Mouse (Mus musculus): ENCODE results near the gene Sulf2. TPM values are rescaled to one million over a fixed set of nuclear protein-coding genes. Genes with fewer than 3 reads are reported as not detected.

Gene Sulf2
- polyA plus RNA-seq, 1 experiment = 119 TPM

DNA sequence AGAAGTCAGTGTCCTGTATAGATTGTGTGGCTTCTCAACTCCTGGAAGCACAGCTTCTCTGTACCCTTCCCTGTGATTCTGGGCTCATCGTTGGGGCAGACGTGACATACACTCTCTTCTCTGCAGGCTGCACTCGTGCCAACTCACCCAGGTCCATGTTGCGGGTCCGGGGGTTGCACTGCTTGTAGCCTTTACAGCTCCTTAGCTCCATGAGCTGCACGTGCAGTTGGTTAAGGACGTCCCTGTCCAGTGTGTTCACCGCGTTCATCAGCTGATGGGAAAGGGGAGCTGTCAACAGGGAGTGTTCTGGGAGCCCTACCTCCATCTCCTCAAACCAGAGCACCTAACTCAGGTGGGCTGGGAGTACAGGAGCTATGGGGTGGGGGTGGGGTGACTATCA, 78.1 kb downstream of the Sulf2 start:
- no peaks in the 10 kb centered on the region for H3K27me3 ChIP-seq (ENCODE audit: control insufficient read depth, insufficient read depth, low read length, poor library complexity, severe bottlenecking)
- H3K4me1 ChIP-seq (ENCODE audit: control insufficient read depth, insufficient read depth, low read length) = peaks cover 1% of the 10 kb centered on the region
- peaks cover 7% of the 10 kb centered on the region for H3K36me3 ChIP-seq (ENCODE audit: control insufficient read depth, insufficient read depth, low read length, poor library complexity, severe bottlenecking)
- TF ChIP-seq EP300 (IDR thresholded peaks at IDR 0.05; ENCODE audit: insufficient read depth, low read depth, low read length) = no peak
- no peak for TF ChIP-seq POLR2A (IDR thresholded peaks at IDR 0.05; ENCODE audit: insufficient read depth, low read length)
- TF ChIP-seq CTCF (IDR thresholded peaks at IDR 0.05; ENCODE audit: low read depth, low read length) = no peak
- no peak overlapping the region for H3K4me3 ChIP-seq (ENCODE audit: low read depth, low read length)
- H3K9me3 ChIP-seq (replicated peaks; ENCODE audit: control insufficient read depth, insufficient read depth, low read length, poor library complexity, severe bottlenecking) = no peaks in the 10 kb centered on the region
- no peak overlapping the region for H3K27ac ChIP-seq (ENCODE audit: insufficient read depth, low read length)
- no peak overlapping the region for H3K9ac ChIP-seq (ENCODE audit: low read depth, poor library complexity, severe bottlenecking)

DNA sequence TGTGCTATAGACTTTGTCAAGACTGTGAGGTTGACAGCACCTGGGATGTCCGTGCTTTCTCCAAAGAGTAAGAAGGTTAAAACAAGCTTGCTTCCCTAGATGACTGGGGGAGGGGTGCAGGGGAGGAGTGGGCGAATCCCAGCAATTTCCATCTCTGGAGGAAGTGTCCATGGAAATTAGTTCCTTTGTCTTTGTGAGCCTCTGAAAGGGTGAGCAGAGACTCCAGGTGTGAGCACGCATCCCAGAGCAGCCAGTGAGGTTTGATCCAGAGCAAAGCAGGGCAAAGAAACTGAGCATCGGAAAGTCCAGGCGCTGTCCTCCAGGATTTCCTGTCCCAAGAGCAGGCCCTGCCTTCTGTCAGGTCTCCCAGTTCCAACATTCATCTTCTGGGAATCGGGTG, 81.1 kb downstream of the Sulf2 start:
- Histone ChIP-seq H3K36me3 (ENCODE audit: control insufficient read depth, insufficient read depth, low read length, poor library complexity, severe bottlenecking) (peaks cover 24% of the 10 kb centered on the region), H3K27ac (ENCODE audit: insufficient read depth, low read length) (peak overlapping the region; percentile 34; the same call in 1 of the 2 replicates), H3K27me3 (ENCODE audit: control insufficient read depth, insufficient read depth, low read length, poor library complexity, severe bottlenecking) (no peaks in the 10 kb centered on the region), H3K4me1 (ENCODE audit: control insufficient read depth, insufficient read depth, low read length) (peaks cover 4% of the 10 kb centered on the region), H3K9me3 (replicated peaks; ENCODE audit: control insufficient read depth, insufficient read depth, low read length, poor library complexity, severe bottlenecking) (no peaks in the 10 kb centered on the region), H3K9ac (ENCODE audit: low read depth, poor library complexity, severe bottlenecking) (no peak overlapping the region), H3K4me3 (ENCODE audit: low read depth, low read length) (no peak overlapping the region)
- no peak for TF ChIP-seq CTCF (IDR thresholded peaks at IDR 0.05; ENCODE audit: low read depth, low read length)
- peak; percentile 67; the same call in 1 of the 2 replicates for TF ChIP-seq EP300 (IDR thresholded peaks at IDR 0.05; ENCODE audit: insufficient read depth, low read depth, low read length)

DNA sequence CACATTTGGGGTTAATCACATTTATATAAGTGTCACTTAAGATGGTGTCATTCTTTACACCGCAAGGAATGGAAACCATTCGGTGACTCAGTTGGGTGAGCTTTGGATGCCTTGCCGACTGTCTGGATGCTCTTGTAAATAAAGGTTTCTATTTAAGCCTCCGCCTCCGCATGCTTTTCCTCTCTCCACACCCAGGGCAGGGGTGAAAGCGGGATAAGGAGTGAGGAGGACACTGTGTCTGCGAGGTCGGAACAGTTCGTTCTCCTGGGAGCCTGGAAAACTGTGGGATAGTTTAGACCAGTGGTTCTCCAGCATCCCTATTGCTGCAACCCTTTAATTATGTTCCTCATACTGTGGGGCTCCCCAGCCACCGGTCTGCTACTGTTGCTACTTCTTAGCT, 82.4 kb downstream of the Sulf2 start:
- TF ChIP-seq EP300 (IDR thresholded peaks at IDR 0.05; ENCODE audit: insufficient read depth, low read depth, low read length) (no peak), CTCF (IDR thresholded peaks at IDR 0.05; ENCODE audit: low read depth, low read length) (no peak), POLR2A (IDR thresholded peaks at IDR 0.05; ENCODE audit: insufficient read depth, low read length) (no peak)
- no peak overlapping the region for H3K9ac ChIP-seq (ENCODE audit: low read depth, poor library complexity, severe bottlenecking)
- H3K4me1 ChIP-seq (ENCODE audit: control insufficient read depth, insufficient read depth, low read length) = peaks cover 4% of the 10 kb centered on the region

DNA sequence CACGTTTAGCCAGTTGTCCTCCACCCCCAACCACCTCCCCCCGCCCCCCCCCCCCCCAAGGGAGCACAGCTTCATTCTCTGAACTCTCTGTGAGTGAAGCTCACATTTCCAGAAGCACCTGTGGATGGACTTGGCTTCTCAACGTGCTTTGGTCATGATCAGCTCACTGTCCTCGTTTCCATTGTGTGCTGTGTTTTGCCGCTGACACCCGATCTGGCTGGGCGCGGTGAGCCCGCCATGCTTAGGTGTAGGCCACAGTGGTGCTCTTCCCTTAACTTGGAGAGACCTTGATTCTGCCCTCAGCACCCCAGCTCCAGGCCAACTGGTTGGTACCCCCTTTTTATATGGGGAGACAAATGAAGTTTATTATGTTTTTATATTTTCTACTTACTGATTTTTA, 83.6 kb downstream of the Sulf2 start:
- TF ChIP-seq EP300 (IDR thresholded peaks at IDR 0.05; ENCODE audit: insufficient read depth, low read depth, low read length) (no peak), CTCF (IDR thresholded peaks at IDR 0.05; ENCODE audit: low read depth, low read length) (no peak), POLR2A (IDR thresholded peaks at IDR 0.05; ENCODE audit: insufficient read depth, low read length) (no peak)
- Histone ChIP-seq H3K36me3 (ENCODE audit: control insufficient read depth, insufficient read depth, low read length, poor library complexity, severe bottlenecking) (peaks cover 37% of the 10 kb centered on the region), H3K9ac (ENCODE audit: low read depth, poor library complexity, severe bottlenecking) (no peak overlapping the region)

More for the DNA sequence above, 82.4 kb downstream of the Sulf2 start:
- no peaks in the 10 kb centered on the region for H3K9me3 ChIP-seq (replicated peaks; ENCODE audit: control insufficient read depth, insufficient read depth, low read length, poor library complexity, severe bottlenecking)
- peak overlapping the region; percentile 43; the same call in 1 of the 2 replicates for H3K27ac ChIP-seq (ENCODE audit: insufficient read depth, low read length)
- no peak overlapping the region for H3K4me3 ChIP-seq (ENCODE audit: low read depth, low read length)
- no peaks in the 10 kb centered on the region for H3K27me3 ChIP-seq (ENCODE audit: control insufficient read depth, insufficient read depth, low read length, poor library complexity, severe bottlenecking)
- peaks cover 28% of the 10 kb centered on the region for H3K36me3 ChIP-seq (ENCODE audit: control insufficient read depth, insufficient read depth, low read length, poor library complexity, severe bottlenecking)

DNA sequence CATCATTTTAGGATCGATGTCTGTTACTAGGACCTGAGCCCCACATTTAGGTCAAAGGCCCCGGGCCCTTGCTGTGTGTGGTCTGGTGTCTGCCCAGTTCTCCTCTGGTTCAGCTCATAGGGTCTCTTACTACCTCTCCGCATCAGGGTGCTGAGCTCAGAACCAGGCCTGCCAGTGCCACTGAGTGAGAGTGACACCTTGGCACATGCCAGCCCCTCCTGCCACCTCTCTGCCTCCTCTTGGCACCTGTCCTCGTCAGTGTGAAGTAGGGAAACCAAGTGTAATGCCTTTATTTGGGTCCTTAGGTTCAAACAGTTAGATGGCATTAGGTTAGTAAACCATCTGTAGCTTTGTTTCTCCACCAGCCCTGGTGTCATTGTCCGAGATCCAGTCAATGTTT, 84.0 kb downstream of the Sulf2 start:
- H3K27me3 ChIP-seq (ENCODE audit: control insufficient read depth, insufficient read depth, low read length, poor library complexity, severe bottlenecking) = no peaks in the 10 kb centered on the region
- TF ChIP-seq CTCF (IDR thresholded peaks at IDR 0.05; ENCODE audit: low read depth, low read length) (no peak), POLR2A (IDR thresholded peaks at IDR 0.05; ENCODE audit: insufficient read depth, low read length) (no peak), EP300 (IDR thresholded peaks at IDR 0.05; ENCODE audit: insufficient read depth, low read depth, low read length) (no peak)
- H3K36me3 ChIP-seq (ENCODE audit: control insufficient read depth, insufficient read depth, low read length, poor library complexity, severe bottlenecking) = peaks cover 37% of the 10 kb centered on the region
- H3K4me3 ChIP-seq (ENCODE audit: low read depth, low read length) = no peak overlapping the region
- H3K9ac ChIP-seq (ENCODE audit: low read depth, poor library complexity, severe bottlenecking) = no peak overlapping the region
- peaks cover 6% of the 10 kb centered on the region for H3K4me1 ChIP-seq (ENCODE audit: control insufficient read depth, insufficient read depth, low read length)
- H3K27ac ChIP-seq (ENCODE audit: insufficient read depth, low read length) = no peak overlapping the region
- no peaks in the 10 kb centered on the region for H3K9me3 ChIP-seq (replicated peaks; ENCODE audit: control insufficient read depth, insufficient read depth, low read length, poor library complexity, severe bottlenecking)

More for the DNA sequence above, 83.6 kb downstream of the Sulf2 start:
- no peak overlapping the region for H3K4me3 ChIP-seq (ENCODE audit: low read depth, low read length)
- no peaks in the 10 kb centered on the region for H3K27me3 ChIP-seq (ENCODE audit: control insufficient read depth, insufficient read depth, low read length, poor library complexity, severe bottlenecking)
- H3K27ac ChIP-seq (ENCODE audit: insufficient read depth, low read length) = no peak overlapping the region
- no peaks in the 10 kb centered on the region for H3K9me3 ChIP-seq (replicated peaks; ENCODE audit: control insufficient read depth, insufficient read depth, low read length, poor library complexity, severe bottlenecking)
- H3K4me1 ChIP-seq (ENCODE audit: control insufficient read depth, insufficient read depth, low read length) = peaks cover 6% of the 10 kb centered on the region

DNA sequence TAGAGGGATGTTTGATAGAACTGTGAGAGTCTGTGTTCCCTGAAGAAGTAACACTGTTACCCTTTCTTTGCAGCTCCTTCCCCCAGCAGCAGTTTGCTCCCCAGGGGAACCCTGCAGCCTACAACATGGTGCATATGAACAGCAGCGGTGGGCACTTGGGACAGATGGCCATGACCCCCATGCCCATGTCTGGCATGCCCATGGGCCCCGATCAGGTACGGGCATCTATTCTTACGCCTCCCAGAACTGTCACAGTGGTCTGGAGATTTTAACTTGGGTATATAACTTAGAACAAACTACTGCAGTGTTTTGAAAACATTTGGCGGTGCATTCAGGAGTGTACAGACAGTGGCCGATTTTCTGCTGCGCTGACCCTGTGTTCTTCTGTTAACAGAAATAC, 85.7 kb downstream of the Sulf2 start:
- Histone ChIP-seq H3K9me3 (replicated peaks; ENCODE audit: control insufficient read depth, insufficient read depth, low read length, poor library complexity, severe bottlenecking) (no peaks in the 10 kb centered on the region), H3K9ac (ENCODE audit: low read depth, poor library complexity, severe bottlenecking) (no peak overlapping the region), H3K36me3 (ENCODE audit: control insufficient read depth, insufficient read depth, low read length, poor library complexity, severe bottlenecking) (peaks cover 50% of the 10 kb centered on the region), H3K4me3 (ENCODE audit: low read depth, low read length) (no peak overlapping the region), H3K27ac (ENCODE audit: insufficient read depth, low read length) (no peak overlapping the region), H3K27me3 (ENCODE audit: control insufficient read depth, insufficient read depth, low read length, poor library complexity, severe bottlenecking) (no peaks in the 10 kb centered on the region), H3K4me1 (ENCODE audit: control insufficient read depth, insufficient read depth, low read length) (peaks cover 9% of the 10 kb centered on the region)
- no peak for TF ChIP-seq EP300 (IDR thresholded peaks at IDR 0.05; ENCODE audit: insufficient read depth, low read depth, low read length)
- TF ChIP-seq CTCF (IDR thresholded peaks at IDR 0.05; ENCODE audit: low read depth, low read length) = no peak
- TF ChIP-seq POLR2A (IDR thresholded peaks at IDR 0.05; ENCODE audit: insufficient read depth, low read length) = no peak

Measured in ES-Bruce4 (cell line).